Mouse (Mus musculus) WW6 (cell line): Measurements from ENCODE around the gene Kat6b.
A peak's percentile ranks its signal among the peaks of the same experiment; 100 is the strongest.
"Not testable (repeated sequence)": the region's sequence is repeated elsewhere in the genome, so short reads cannot be mapped to it uniquely, and the experiment has no call there.

Source experiments
- DNase-seq: peaks from one replicate; pipeline ENCODE4 v3.0.0-alpha.2; 2013; ENCODE audit warnings: low read depth, low spot score

Kat6b gene

DNA sequence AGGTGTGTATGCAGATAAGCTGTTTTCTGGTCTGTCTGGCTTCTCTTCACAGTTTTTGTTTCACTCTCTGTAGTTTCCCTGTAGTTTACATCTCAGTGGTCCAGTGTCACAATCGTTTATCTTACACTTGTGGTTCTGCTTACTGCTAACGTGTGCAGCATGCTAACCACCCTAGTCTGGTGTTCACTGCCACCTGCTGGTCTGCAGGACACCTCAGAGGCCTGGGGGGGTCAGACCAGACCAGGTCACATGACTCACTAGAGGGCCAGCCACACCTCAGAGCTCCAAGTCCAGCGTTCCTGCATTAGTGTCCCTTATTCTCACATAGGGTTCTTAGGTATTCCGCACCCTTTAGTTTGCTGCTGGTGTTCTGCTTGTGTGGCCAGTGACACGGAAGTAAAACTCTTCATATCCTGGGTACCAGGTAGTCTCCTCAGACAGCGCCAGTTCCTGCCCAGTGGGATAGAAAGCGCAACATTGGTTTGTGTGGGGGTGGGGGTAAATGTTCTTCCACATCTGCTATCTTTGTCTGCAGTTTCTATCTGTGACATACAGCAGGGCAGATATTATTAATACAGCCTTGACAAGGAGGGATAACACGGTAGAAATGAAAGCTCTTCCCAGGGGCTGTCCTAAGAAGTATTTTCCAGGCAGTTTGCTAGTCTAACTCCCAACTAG, 181.4 kb downstream of the Kat6b start:
- DNase-seq: no peak

- no peak for DNase-seq
These were observed 188.0 kb downstream of the Kat6b start for GRCm38 (mm10) chr14:21669218-21669617.

DNA sequence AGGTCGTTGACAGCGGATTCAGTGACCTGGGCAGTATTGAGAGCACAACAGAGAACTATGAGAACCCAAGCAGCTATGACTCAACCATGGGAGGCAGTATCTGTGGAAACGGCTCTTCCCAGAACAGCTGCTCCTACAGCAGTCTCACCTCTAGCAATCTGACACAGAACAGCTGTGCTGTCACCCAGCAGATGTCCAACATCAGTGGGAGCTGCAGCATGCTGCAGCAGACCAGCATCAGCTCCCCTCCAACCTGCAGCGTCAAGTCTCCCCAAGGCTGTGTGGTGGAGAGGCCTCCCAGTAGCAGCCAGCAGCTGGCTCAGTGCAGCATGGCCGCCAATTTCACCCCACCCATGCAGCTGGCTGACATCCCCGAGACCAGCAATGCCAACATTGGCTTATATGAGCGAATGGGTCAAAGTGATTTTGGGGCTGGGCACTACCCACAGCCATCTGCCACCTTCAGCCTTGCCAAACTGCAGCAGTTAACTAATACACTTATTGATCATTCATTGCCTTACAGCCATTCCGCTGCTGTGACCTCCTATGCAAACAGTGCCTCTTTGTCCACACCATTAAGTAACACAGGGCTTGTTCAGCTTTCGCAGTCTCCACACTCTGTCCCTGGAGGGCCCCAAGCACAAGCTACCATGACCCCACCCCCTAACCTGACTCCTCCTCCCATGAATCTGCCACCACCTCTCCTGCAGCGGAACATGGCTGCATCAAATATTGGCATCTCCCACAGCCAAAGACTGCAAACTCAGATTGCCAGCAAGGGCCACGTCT, 188.6 kb downstream of the Kat6b start:
- no peak for DNase-seq

- DNase-seq: not testable (repeated sequence)
These were observed 189.3 kb downstream of the Kat6b start for GRCm38 (mm10) chr14:21670422-21671006.

DNA sequence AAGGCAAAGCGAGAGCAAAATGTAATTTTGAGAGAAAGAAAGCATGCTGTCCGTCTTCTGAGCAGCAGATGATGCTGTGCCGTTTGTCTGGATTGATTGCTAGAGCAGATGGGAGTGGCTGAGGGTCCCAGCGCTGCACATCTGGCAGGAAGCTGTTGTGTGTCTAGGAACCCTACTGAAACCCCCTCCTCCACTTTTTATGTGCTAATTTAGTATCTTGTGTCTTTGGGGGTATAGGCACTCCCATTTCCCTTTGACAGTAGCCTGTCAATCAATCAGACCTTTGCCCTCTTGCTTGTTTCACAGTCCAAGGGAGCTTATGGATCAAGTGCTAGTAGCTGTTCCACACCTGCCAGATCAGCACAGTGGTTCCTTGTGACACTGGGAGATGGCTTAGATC, 191.9 kb downstream of the Kat6b start:
- no peak for DNase-seq

GRCm38 (mm10) chr14:21674471-21674870, 193.2 kb downstream of the Kat6b start:
- no peak for DNase-seq

GRCm38 (mm10) chr14:21676223-21676622, 195.0 kb downstream of the Kat6b start:
- DNase-seq: no peak

GRCm38 (mm10) chr14:21678509-21679285, 197.5 kb downstream of the Kat6b start:
- DNase-seq: peak; percentile 50

- DNase-seq: no peak
These were observed 198.5 kb downstream of the Kat6b start for GRCm38 (mm10) chr14:21679631-21680201.

DNA sequence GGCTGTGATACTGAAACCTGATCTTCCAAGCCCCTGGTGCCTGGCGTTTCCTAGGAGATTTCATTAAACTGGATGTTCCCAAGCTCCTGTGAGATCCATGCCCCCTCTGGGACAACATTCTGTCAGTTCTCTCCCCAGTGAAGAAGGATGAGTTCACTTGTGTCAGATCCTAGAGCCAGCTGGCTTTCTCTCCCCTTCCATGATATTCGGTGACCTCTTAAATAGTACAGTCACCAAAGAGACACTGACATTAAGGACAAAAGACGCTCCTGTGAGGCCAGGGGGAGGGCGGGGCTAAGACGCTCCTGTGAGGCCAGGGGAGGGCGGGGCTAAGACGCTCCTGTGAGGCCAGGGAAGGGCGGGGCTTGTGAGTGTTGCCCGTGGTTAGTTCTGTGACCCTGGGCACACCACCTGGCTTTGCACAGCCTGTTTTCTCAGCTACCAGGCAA, 201.5 kb downstream of the Kat6b start:
- peak; percentile 70 for DNase-seq

DNA sequence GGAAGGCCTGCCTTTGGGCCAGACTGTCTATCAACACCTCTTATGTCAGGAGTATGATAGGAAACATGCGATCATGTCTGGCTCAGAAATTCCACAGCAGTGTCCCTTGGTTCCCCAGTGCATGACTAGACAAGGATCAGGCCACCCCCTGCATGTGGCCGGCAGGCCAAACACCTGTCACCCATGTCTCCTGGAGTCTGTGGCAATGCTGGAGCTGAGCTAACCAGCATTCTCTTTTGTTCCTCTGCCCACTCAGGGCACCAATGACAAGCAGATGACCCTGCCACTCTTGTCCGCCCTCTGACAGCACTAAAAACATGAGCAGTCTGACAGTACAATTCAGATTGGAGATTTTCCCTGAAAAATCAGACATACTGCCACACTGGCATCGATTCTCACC, 202.6 kb downstream of the Kat6b start:
- DNase-seq: no peak

DNA sequence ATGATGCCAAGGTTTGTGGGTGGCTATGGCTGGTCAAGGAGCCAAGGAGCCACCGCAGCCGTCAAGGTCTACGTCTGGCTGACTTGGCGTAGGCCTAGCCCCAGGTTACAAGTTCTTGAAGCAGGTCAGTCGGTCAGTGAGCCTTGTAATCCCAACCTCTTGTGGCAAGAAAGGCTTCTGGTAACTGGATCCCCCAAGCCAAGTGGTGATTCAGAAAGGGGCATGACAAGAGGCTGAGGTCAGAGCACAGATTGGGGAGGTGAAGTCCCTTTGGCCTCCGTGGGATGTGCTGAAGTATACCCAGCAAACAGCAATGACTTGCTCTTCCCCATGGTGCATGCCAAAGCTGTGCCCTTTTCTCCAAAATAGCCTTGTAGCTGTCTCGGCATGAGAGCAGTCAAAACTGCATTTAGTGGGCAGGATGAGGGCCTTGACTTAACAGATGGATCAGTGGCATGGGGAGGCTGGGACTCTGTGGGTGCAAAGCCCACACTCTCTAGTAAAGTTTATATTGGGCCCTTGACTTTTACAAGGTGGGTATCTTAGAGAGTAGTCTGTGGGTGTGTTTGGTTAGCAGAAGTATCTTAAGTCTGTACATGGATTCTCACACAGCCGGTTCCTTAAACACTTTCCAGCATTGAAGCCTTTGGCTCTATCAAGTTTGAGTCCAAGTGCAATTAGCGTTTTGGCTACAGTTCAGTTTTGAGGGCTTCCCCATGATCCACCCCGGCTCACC, 204.3 kb downstream of the Kat6b start:
- no peak for DNase-seq

DNA sequence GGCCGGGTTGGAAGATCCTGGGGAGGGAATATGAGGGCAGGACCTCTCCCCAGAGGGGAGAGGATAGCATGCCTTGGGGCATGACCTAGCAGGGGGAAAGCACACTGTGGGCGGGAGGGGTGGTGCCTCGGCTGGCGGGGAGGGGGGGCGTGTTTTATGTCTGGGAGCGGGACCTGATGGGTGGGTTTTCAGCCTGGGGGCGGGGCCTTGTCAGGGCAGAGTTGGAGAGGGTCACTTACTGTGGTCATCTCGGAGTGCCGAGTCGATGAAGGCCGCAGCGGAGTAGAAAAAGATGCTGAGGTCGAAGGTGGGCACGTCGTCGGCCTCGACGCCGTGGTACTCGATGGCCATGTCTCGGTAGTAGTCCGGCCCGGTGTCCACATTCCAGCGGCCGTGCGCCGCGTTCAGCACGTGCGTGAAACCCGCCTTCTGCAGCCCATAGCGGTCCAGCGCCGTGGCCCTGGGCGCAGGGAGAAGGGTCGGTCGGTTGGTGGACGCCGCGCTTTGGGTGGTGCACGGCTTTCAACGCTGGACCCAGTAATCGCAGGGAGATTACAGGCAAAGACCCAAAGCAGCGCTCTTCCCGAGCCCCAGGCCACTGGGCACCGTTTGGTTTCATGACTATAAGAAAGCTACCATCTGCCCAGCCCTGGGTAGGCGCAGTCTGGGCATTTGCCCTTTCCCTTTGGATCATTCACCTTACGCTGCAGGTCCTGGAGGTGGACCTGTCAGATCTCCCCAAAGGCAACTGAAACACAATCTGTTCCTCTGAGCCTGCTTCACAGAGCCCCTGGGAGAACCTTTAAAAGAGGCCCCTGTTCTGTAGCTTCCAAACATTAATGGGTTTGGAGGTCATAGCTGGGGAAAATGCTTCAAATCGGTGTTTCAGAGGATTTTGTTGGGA, 205.4 kb downstream of the Kat6b start:
- DNase-seq: no peak

DNA sequence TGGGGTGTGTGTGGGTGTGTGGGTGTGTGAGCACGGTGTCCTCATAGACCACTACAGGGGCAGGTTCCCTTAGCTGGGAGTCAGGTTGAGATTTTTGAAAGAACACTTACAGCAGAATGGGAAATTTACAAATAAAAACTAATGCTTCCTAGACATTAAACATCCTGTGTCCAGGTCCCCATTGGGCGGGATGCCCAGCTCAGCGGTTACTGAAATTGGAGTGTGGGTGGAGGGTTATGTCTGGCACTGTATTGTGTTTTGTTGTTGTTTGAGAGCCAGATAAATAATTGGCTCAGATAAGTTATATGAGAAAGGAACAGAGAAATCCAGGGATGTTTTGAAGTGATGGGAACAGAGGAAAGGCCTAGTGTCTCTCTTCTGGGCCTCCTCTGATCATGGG, 209.8 kb downstream of the Kat6b start:
- DNase-seq: no peak

- DNase-seq: no peak
These were observed 213.8 kb downstream of the Kat6b start for GRCm38 (mm10) chr14:21695020-21695419.

DNA sequence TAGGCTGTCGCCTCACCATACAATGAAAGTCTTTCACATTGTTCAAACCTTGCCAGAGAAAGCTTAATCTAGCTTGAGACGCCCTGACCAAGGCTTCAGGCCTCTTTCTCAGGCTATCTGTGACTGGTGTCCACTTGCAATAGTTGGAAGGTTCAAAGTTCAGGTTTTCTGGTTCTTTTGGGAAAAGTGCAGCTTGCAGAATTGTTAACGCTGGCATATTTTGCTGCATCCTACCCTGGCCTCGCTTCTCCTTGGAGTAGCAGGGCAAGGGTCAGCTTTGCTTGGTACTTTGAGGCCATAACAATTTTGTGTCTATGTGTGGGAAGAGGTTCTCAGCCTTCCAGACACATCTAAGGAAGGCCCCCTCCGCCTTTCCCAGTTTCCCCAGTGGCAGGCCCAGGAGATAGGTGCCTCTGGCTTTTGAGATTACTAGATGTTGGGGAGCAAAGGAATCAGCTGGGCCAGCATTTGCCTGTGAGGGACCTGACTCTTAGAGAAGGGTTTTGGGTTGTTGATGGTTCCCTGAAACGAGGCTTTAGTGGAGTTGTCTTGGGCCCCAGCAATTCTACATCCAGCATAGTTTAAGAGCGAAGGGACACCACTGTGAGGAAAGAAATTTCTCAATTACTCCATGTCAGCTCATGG, 215.1 kb downstream of the Kat6b start:
- DNase-seq: no peak

DNA sequence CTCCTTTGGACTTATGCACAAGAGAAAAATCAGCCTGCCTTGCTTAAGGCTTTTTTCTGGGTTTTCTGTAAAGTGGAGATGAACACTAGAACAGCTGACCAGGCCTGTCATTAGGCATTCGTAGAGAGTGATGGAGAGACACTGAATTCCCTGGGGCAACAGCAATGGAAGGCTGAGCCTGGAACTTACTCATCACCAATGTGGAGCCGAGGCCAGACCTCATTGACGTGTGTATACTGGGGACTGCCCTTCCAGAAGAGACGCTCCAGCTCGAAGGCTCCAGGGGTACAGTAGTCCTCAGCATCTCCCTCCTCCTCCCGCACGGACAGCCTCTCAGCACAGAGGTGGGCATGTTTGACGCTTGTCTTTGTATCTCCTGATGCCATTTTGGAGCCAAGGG, 221.5 kb downstream of the Kat6b start:
- no peak for DNase-seq

DNA sequence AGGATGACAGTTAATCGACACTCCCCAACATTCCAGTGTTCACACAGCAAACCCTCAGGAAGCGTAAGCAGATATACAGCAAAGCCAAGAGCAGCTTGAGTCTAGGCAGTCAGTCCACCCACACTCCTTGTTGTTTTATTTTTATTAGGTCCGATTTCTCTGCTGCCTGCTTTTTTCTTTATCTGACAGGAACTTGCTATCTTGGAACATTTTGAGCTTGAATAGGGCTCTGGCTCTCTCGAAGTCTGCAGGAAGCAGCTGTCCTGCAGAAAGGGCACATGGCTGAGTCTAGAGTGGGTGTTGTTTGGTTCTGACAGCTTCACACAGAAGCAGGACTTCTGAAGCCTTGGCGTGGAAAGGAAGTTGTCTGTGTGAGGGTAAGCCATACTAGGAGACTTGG, 222.0 kb downstream of the Kat6b start:
- DNase-seq: no peak

GRCm38 (mm10) chr14:21705462-21705861, 224.2 kb downstream of the Kat6b start:
- DNase-seq: no peak
